Mouse (Mus musculus): Measurements from ENCODE around the gene 2900011O08Rik. TPM values are rescaled to one million over a fixed set of nuclear protein-coding genes. Genes with fewer than 3 reads are reported as not detected.

The 2900011O08Rik gene
- not detected for polyA plus RNA-seq (2014; fragmentation: Illumina TruSeq; extraction: RNeasy Lipid Tissue Mini Kit (QIAGEN cat#74804); ENCODE audit: insufficient read depth, low read depth, low replicate concordance)

DNA sequence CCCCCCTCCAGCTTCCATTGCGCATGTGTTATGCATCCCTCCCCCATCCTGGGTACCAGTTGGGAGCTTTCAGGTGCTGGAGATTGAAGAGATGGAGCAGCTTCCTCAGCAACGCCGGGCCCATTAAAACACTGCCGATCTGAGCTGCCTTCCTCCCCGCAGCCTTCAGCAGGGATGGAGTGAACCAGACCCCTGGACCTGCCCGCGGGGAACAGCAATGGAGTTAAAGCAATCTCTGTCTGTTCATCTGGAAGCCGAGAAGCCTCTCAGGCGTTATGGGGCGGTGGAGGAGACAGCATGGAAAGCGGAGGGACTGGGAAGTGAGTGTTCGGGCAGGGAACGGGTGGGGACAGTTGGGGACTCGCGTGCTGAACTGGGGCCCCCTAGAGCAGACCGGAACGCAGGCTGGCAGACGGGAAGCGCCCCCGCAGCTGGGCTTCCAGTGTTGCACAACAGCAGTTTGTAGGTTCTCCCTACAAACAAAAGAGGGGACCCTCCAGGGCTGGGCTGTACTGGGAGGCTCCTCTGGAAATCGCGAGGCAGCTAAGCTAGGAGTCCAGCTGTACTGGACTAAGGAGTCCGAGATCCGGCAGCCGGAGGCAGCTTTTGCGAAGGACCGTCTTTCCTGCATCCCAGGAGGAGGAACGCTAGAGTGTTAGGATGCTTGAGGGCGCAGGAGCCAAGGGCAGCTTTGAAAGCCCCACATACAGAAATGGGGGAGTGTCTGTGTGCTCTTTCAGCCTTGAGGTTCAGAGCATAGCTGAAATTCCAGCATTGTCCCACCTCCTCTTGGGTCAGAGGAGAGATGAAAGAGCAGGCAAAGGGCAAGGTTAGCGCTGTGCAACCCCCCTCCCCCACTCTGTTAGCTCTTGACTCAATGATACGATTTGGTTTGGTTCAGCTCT, at the start of gene 2900011O08Rik, which contains the start of gene Ifitm7:
Gene 2900011O08Rik, plus strand, starts transcription at position 31 of the 905 bp plus-strand sequence.
Gene Ifitm7, minus strand, starts transcription at position 315 of the 905 bp plus-strand sequence.

Other genes starting within 250 kb of the 2900011O08Rik start
- 9.2 TPM for gene Rrn3, start 205.9 kb upstream of the 2900011O08Rik start, polyA plus RNA-seq (2014; fragmentation: Illumina TruSeq; extraction: RNeasy Lipid Tissue Mini Kit (QIAGEN cat#74804); ENCODE audit: insufficient read depth, low read depth, low replicate concordance)
- gene Ntan1, start 167.8 kb upstream of the 2900011O08Rik start, polyA plus RNA-seq (2014; fragmentation: Illumina TruSeq; extraction: RNeasy Lipid Tissue Mini Kit (QIAGEN cat#74804); ENCODE audit: insufficient read depth, low read depth, low replicate concordance) = 76.1 TPM
- gene Pdxdc1, start 83.5 kb upstream of the 2900011O08Rik start, polyA plus RNA-seq (2014; fragmentation: Illumina TruSeq; extraction: RNeasy Lipid Tissue Mini Kit (QIAGEN cat#74804); ENCODE audit: insufficient read depth, low read depth, low replicate concordance) = 45.2 TPM
- gene Mpv17l, start 83.4 kb upstream of the 2900011O08Rik start, polyA plus RNA-seq (2014; fragmentation: Illumina TruSeq; extraction: RNeasy Lipid Tissue Mini Kit (QIAGEN cat#74804); ENCODE audit: insufficient read depth, low read depth, low replicate concordance) = 6.4 TPM
- not detected for gene Ifitm7, start 284 bp downstream of the 2900011O08Rik start, polyA plus RNA-seq (2014; fragmentation: Illumina TruSeq; extraction: RNeasy Lipid Tissue Mini Kit (QIAGEN cat#74804); ENCODE audit: insufficient read depth, low read depth, low replicate concordance)
- 27.3 TPM for gene Nde1, start 176.7 kb downstream of the 2900011O08Rik start, polyA plus RNA-seq (2014; fragmentation: Illumina TruSeq; extraction: RNeasy Lipid Tissue Mini Kit (QIAGEN cat#74804); ENCODE audit: insufficient read depth, low read depth, low replicate concordance)
- 13.2 TPM for gene Marf1, start 176.7 kb downstream of the 2900011O08Rik start, polyA plus RNA-seq (2014; fragmentation: Illumina TruSeq; extraction: RNeasy Lipid Tissue Mini Kit (QIAGEN cat#74804); ENCODE audit: insufficient read depth, low read depth, low replicate concordance)